Mouse (Mus musculus): ENCODE measurements around the gene Enpp4. TPM values are rescaled to one million over a fixed set of nuclear protein-coding genes. Genes with fewer than 3 reads are reported as not detected.

Gene Enpp4
- total and polyA plus RNA-seq, 3 experiments: 0.11 TPM; not detected in 2

GRCm38 (mm10) chr17:44145806-44146205 is 40.2 kb upstream of the Enpp4 start:
- no peaks in the 10 kb centered on the region for H3K36me3 ChIP-seq (replicated peaks)
- ATAC-seq (ENCODE audit: extremely low read depth, insufficient number of reproducible peaks, low FRiP score, poor library complexity, severe bottlenecking): no peak
- H3K27me3 ChIP-seq (ENCODE audit: insufficient read depth, low read length): no peaks in the 10 kb centered on the region
- H3K4me3 ChIP-seq (ENCODE audit: low read depth, low read length): no peak overlapping the region
- no peaks in the 10 kb centered on the region for H3K4me1 ChIP-seq (ENCODE audit: insufficient read depth, low read depth, low read length)
- TF ChIP-seq TAL1 (conservative IDR thresholded peaks at IDR 0.05; ENCODE audit: low read depth, low read length) (no peak), CTCF (IDR thresholded peaks at IDR 0.05; ENCODE audit: low read depth, low read length) (no peak), GATA1 (IDR thresholded peaks at IDR 0.05; ENCODE audit: borderline replicate concordance, low read length) (no peak), GATA2 (IDR thresholded peaks at IDR 0.05; ENCODE audit: borderline replicate concordance, low read depth, low read length) (no peak), POLR2AphosphoS5 (IDR thresholded peaks at IDR 0.05; ENCODE audit: insufficient replicate concordance, low read depth, low read length) (no peak)
- DNase-seq (ENCODE audit: low spot score): no peak
- H3K9me3 ChIP-seq (replicated peaks): peaks cover 33% of the 10 kb centered on the region

- no peak for ATAC-seq (ENCODE audit: extremely low read depth, insufficient number of reproducible peaks, low FRiP score, poor library complexity, severe bottlenecking)
- Histone ChIP-seq H3K9me3 (replicated peaks) (peaks cover 47% of the 10 kb centered on the region), H3K27me3 (ENCODE audit: insufficient read depth, low read length) (no peaks in the 10 kb centered on the region), H3K4me1 (ENCODE audit: insufficient read depth, low read depth, low read length) (no peaks in the 10 kb centered on the region), H3K36me3 (replicated peaks) (no peaks in the 10 kb centered on the region), H3K4me3 (ENCODE audit: low read depth, low read length) (no peak overlapping the region)
- DNase-seq (ENCODE audit: low spot score): no peak
- TF ChIP-seq GATA2 (IDR thresholded peaks at IDR 0.05; ENCODE audit: borderline replicate concordance, low read depth, low read length) (no peak), CTCF (IDR thresholded peaks at IDR 0.05; ENCODE audit: low read depth, low read length) (no peak), TAL1 (conservative IDR thresholded peaks at IDR 0.05; ENCODE audit: low read depth, low read length) (no peak), POLR2AphosphoS5 (IDR thresholded peaks at IDR 0.05; ENCODE audit: insufficient replicate concordance, low read depth, low read length) (no peak), GATA1 (IDR thresholded peaks at IDR 0.05; ENCODE audit: borderline replicate concordance, low read length) (no peak)
Measured at GRCm38 (mm10) chr17:44136863-44137640, 31.4 kb upstream of the Enpp4 start.

GRCm38 (mm10) chr17:44136018-44136417 is 30.4 kb upstream of the Enpp4 start:
- Histone ChIP-seq H3K27me3 (ENCODE audit: insufficient read depth, low read length) (no peaks in the 10 kb centered on the region), H3K4me3 (ENCODE audit: low read depth, low read length) (no peak overlapping the region), H3K4me1 (ENCODE audit: insufficient read depth, low read depth, low read length) (no peaks in the 10 kb centered on the region), H3K36me3 (replicated peaks) (no peaks in the 10 kb centered on the region), H3K9me3 (replicated peaks) (peaks cover 52% of the 10 kb centered on the region)
- no peak for ATAC-seq (ENCODE audit: extremely low read depth, insufficient number of reproducible peaks, low FRiP score, poor library complexity, severe bottlenecking)
- no peak for DNase-seq (ENCODE audit: low spot score)
- no peak for TF ChIP-seq TAL1 (conservative IDR thresholded peaks at IDR 0.05; ENCODE audit: low read depth, low read length)
- no peak for TF ChIP-seq CTCF (IDR thresholded peaks at IDR 0.05; ENCODE audit: low read depth, low read length)
- no peak for TF ChIP-seq GATA2 (IDR thresholded peaks at IDR 0.05; ENCODE audit: borderline replicate concordance, low read depth, low read length)
- no peak for TF ChIP-seq GATA1 (IDR thresholded peaks at IDR 0.05; ENCODE audit: borderline replicate concordance, low read length)
- no peak for TF ChIP-seq POLR2AphosphoS5 (IDR thresholded peaks at IDR 0.05; ENCODE audit: insufficient replicate concordance, low read depth, low read length)

GRCm38 (mm10) chr17:44134545-44134944 is 28.9 kb upstream of the Enpp4 start:
- ATAC-seq (ENCODE audit: extremely low read depth, insufficient number of reproducible peaks, low FRiP score, poor library complexity, severe bottlenecking) (no peak), DNase-seq (ENCODE audit: low spot score) (no peak)
- peaks cover 52% of the 10 kb centered on the region for H3K9me3 ChIP-seq (replicated peaks)
- H3K4me3 ChIP-seq (ENCODE audit: low read depth, low read length): no peak overlapping the region
- TF ChIP-seq GATA2 (IDR thresholded peaks at IDR 0.05; ENCODE audit: borderline replicate concordance, low read depth, low read length) (no peak), GATA1 (IDR thresholded peaks at IDR 0.05; ENCODE audit: borderline replicate concordance, low read length) (no peak), CTCF (IDR thresholded peaks at IDR 0.05; ENCODE audit: low read depth, low read length) (no peak), POLR2AphosphoS5 (IDR thresholded peaks at IDR 0.05; ENCODE audit: insufficient replicate concordance, low read depth, low read length) (no peak), TAL1 (conservative IDR thresholded peaks at IDR 0.05; ENCODE audit: low read depth, low read length) (no peak)
- H3K4me1 ChIP-seq (ENCODE audit: insufficient read depth, low read depth, low read length): no peaks in the 10 kb centered on the region
- no peaks in the 10 kb centered on the region for H3K36me3 ChIP-seq (replicated peaks)
- H3K27me3 ChIP-seq (ENCODE audit: insufficient read depth, low read length): no peaks in the 10 kb centered on the region

- DNase-seq (ENCODE audit: low spot score) (no peak), ATAC-seq (ENCODE audit: extremely low read depth, insufficient number of reproducible peaks, low FRiP score, poor library complexity, severe bottlenecking) (no peak)
- Histone ChIP-seq H3K4me1 (ENCODE audit: insufficient read depth, low read depth, low read length) (no peaks in the 10 kb centered on the region), H3K36me3 (replicated peaks) (no peaks in the 10 kb centered on the region), H3K4me3 (ENCODE audit: low read depth, low read length) (no peak overlapping the region), H3K9me3 (replicated peaks) (peaks cover 53% of the 10 kb centered on the region), H3K27me3 (ENCODE audit: insufficient read depth, low read length) (no peaks in the 10 kb centered on the region)
- TF ChIP-seq POLR2AphosphoS5 (IDR thresholded peaks at IDR 0.05; ENCODE audit: insufficient replicate concordance, low read depth, low read length): no peak
- no peak for TF ChIP-seq GATA1 (IDR thresholded peaks at IDR 0.05; ENCODE audit: borderline replicate concordance, low read length)
- TF ChIP-seq GATA2 (IDR thresholded peaks at IDR 0.05; ENCODE audit: borderline replicate concordance, low read depth, low read length): no peak
- no peak for TF ChIP-seq CTCF (IDR thresholded peaks at IDR 0.05; ENCODE audit: low read depth, low read length)
- no peak for TF ChIP-seq TAL1 (conservative IDR thresholded peaks at IDR 0.05; ENCODE audit: low read depth, low read length)
Measured at GRCm38 (mm10) chr17:44134106-44134505, 28.5 kb upstream of the Enpp4 start.

- DNase-seq (ENCODE audit: low spot score): no peak
- peaks cover 67% of the 10 kb centered on the region for H3K9me3 ChIP-seq (replicated peaks)
- H3K4me1 ChIP-seq (ENCODE audit: insufficient read depth, low read depth, low read length): no peaks in the 10 kb centered on the region
- no peak overlapping the region for H3K4me3 ChIP-seq (ENCODE audit: low read depth, low read length)
- no peak for ATAC-seq (ENCODE audit: extremely low read depth, insufficient number of reproducible peaks, low FRiP score, poor library complexity, severe bottlenecking)
- H3K36me3 ChIP-seq (replicated peaks): no peaks in the 10 kb centered on the region
- TF ChIP-seq CTCF (IDR thresholded peaks at IDR 0.05; ENCODE audit: low read depth, low read length) (peak; percentile 18; the same call in 1 of the 2 replicates), GATA2 (IDR thresholded peaks at IDR 0.05; ENCODE audit: borderline replicate concordance, low read depth, low read length) (no peak)
- H3K27me3 ChIP-seq (ENCODE audit: insufficient read depth, low read length): no peaks in the 10 kb centered on the region
Measured at GRCm38 (mm10) chr17:44130429-44130828, 24.8 kb upstream of the Enpp4 start.

Data from G1E (cell line).